Mouse (Mus musculus) E14TG2a.4 (cell line): ENCODE data around the gene Fhod1.

Experiments
- CTCF ChIP-seq: conservative IDR thresholded peaks from 2 replicates; pipeline ENCODE4 v1.5.1; 2014; ENCODE audit warnings: low read length
- NANOG ChIP-seq: IDR thresholded peaks from 2 replicates; pipeline ENCODE4 v1.6.1; 2014; ENCODE audit warnings: borderline replicate concordance, low read length, mixed read lengths

DNA sequence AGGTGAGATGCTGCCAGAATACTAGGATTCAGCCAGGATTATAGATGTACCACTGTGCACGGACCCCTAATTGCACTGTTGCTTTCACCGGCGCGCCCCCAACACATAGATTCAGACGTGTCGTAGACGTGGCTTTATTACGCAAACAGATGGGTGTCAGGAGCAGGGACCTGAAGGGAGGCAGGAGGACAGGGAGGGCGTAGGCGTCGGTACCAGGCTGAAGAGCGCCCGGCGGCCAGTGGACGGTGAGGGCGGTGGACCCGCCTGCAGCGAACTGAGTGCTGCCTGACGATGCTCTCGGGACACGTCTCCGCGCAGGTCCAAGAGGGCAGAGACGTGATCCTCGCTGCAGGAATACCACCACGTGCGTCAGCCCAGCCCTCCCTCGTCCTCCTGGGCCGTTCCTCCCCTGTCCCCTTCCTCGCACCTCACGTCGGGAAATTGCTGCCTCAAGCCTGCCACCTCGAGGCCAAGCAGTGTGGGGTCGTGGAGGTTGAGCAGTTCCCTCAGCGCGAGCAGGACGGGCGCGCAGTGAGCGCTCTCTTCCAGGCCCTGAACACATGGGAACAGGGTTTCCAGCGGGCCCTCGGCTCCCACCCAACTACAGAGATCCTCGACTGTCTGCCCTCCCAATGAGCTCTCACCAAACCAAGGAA lies 57.8 kb downstream of the Fhod1 start, which contains the start of gene 4931428F04Rik:
- no peak for TF ChIP-seq NANOG
- TF ChIP-seq CTCF = no peak; the same call in 1 of the 2 replicates
